Mouse (Mus musculus) thymus, postnatal 4 days (tissue): ENCODE measurements at regions not wholly inside any gene's neighbourhood (a gene's known extent, or its start where the extent isn't known, plus 50 kb on each side); places are given as distances from the start of the nearest gene placed in this dataset.

Experiments used
- DNase-seq: peaks from one replicate; pipeline ENCODE4 v3.0.0; 2021

- DNase-seq, result no peak
These were observed 113.0 kb upstream of the Pcgf5 start for GRCm38 (mm10) chr19:36235131-36235530.

- DNase-seq, result no peak
These were observed 111.3 kb upstream of the Pcgf5 start for GRCm38 (mm10) chr19:36236576-36237345.

- DNase-seq, result no peak
These were observed 110.4 kb upstream of the Pcgf5 start for GRCm38 (mm10) chr19:36237751-36238150.

GRCm38 (mm10) chr19:36238536-36238935 lies 109.6 kb upstream of the Pcgf5 start:
- DNase-seq, result no peak

- DNase-seq, result peak; percentile 65
These were observed 105.7 kb upstream of the Pcgf5 start for GRCm38 (mm10) chr19:36242396-36242795.

GRCm38 (mm10) chr19:36242946-36243345 lies 105.2 kb upstream of the Pcgf5 start:
- peak; percentile 32 for DNase-seq

- no peak for DNase-seq
These were observed 95.6 kb upstream of the Pcgf5 start for GRCm38 (mm10) chr19:36252522-36252921.

- DNase-seq, result no peak
These were observed 90.2 kb upstream of the Pcgf5 start for GRCm38 (mm10) chr19:36257748-36258538.

GRCm38 (mm10) chr19:36261819-36262218 lies 86.3 kb upstream of the Pcgf5 start:
- no peak for DNase-seq

- DNase-seq, result no peak
These were observed 84.2 kb upstream of the Pcgf5 start for GRCm38 (mm10) chr19:36263923-36264322.

- DNase-seq, result no peak
These were observed 83.7 kb upstream of the Pcgf5 start for GRCm38 (mm10) chr19:36264397-36264796.

GRCm38 (mm10) chr19:36265276-36265675 lies 82.8 kb upstream of the Pcgf5 start:
- no peak for DNase-seq

GRCm38 (mm10) chr19:36266346-36266745 lies 81.8 kb upstream of the Pcgf5 start:
- peak; percentile 49 for DNase-seq

GRCm38 (mm10) chr19:36273466-36273865 lies 74.6 kb upstream of the Pcgf5 start:
- DNase-seq, result no peak

GRCm38 (mm10) chr19:36285465-36285864 lies 62.6 kb upstream of the Pcgf5 start:
- no peak for DNase-seq

- DNase-seq, result no peak
These were observed 57.3 kb upstream of the Pcgf5 start for GRCm38 (mm10) chr19:36290778-36291177.

GRCm38 (mm10) chr19:36293177-36293969 lies 54.7 kb upstream of the Pcgf5 start:
- DNase-seq, result no peak
